Mouse (Mus musculus) T-helper 1 cell (primary cell): ENCODE data around the gene Notch4.

Experiments used
- in situ Hi-C: fragments of 300-600 bp; cut with MboI, MseI; formaldehyde crosslinking; loops from one replicate; pipeline ENCODE4 v1.15.1; 2025; ENCODE audit warnings: high pct_unique_total_duplicates

Notch4 gene

DNA sequence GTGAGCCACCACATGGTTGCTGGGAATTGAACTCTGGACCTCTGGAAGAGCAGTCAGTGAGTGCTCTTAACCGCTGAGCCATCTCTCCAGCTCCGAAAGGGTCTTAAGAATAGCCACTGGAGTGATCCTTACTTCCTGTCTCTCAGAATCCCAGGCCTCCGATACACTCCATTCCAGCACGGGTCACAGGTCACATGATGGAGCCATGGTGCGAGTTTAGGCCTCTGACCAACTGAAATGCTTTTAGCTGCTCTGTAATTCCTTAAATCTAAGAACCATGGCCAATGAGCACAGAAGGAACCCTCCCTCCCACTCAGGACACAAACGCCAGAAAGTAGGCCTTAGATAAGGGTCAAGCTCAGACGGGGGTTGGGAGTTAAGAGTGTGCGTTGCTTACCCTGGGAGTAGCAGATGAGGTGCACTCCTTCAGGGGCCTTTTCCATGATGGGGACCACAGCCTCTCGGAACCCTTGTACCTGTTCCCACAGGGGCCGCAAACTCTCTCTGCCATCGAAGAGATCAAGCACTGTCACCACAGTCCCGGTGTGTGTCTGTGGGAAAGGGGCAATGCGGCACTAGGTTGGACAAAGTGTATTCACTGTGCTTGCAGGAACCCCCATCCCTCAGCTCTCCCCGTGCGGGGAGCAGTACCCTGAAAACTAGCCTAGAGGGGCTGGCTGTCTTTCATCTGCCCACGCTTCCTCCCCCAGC, 62.1 kb downstream of the Notch4 start:
- in situ Hi-C loops, result loop anchor here (25.0 kb wide), 1 partner anchor 486 kb away; the partner anchor contains the start of genes Csnk2b, Gpank1, Ly6g5b and Ly6g5c

DNA sequence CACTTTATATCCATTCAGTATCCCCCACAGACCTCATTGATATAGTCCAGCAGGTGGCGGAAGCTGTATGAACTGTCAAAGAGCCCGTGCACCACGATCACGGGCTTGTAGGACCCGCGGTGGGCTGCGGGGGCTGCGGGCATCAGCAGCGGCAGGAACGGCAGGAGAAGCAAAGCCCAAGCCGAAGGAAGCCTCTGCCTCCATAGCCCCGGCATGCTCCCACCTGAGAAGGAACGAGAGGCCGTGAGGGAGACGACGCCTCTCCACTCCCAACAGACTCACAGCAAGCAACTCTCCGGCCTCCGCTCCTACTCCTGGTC, 62.7 kb downstream of the Notch4 start:
- in situ Hi-C loops, result loop anchor here (25.0 kb wide), 1 partner anchor 486 kb away; the partner anchor contains the start of genes Csnk2b, Gpank1, Ly6g5b and Ly6g5c

DNA sequence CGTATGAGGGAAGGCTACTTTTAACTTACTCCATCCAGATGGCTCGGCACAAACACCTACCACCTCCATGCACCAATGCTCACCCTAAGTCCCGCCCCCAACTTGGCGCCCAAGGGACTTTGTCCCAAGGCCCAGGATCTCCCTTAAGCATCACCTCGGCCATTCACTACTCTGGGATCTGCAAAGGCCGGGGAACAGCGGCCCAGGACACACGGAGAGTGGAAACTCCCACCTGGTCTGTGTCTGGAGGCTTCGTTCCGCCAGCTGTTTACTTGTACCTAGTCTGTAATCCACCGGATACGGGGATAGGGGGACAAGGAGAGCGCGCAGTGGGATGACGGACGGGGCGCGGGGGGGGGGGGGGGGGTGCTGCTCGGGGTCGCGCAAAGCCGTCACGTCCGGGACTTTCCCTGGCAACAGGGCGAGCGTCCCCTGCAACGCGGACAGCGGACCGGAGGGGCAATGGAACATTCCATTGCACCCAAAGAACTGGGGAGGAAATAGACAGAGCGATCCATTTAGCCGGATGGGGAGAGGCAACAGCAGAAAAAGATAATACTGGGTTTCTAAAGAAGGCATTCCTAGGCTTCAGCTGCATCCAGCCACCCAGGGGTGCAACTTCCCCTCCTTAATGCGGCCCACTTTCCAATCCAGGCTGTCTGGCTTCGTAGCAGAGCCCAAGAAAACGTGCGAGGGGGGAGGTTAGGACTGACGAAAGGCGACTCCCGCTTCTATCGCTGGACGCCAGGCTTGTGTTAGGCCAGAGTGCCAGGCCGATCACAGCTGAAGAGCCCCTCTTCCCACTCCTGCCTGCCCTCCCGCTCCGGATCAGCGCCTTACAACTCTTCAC, 63.2 kb downstream of the Notch4 start:
- in situ Hi-C loops, result loop anchor here (25.0 kb wide), 1 partner anchor 485 kb away; the partner anchor contains the start of genes Csnk2b, Gpank1, Ly6g5b and Ly6g5c

DNA sequence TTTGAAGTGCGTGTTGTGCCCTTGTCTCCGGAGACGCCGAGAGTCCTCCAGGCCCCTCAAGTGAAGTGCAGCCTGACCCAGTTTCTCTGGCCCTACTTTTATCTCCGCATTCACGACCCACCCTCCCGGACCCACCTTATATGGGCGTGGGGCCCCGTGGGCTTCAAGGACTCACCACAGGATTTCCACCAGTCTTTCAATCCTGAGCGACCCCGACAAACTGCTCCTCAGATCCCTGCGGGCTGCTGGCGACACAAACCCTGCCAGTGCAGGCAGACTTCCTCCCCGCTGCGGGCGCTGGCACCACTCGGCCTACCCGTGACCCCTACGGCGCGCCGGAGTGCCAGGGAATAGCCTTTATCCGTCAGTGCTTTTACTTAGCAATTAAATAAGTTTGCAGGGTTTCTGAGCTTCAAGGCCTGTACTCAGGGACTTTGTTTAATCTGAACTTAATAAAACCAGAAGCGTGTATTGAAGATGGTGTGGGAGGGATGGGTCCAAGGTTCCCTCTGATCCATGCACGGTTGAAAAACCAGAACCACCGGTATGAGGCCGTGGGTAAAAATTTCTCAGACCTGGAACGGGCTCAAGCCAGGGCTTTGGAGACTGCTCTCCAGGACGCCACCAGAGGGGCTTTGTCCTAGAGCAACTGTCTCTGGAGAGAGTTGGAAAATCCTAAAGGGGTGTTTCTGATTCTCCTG, 64.0 kb downstream of the Notch4 start, which contains the start of gene Ppt2:
Gene Ppt2, minus strand, starts transcription at position 568 of the 701 bp plus-strand sequence.
- in situ Hi-C loops, result loop anchor here (25.0 kb wide), 1 partner anchor 484 kb away; the partner anchor contains the start of genes Csnk2b, Gpank1, Ly6g5b and Ly6g5c

GRCm38 (mm10) chr17:34628644-34628967, 64.5 kb downstream of the Notch4 start:
- in situ Hi-C loops, result loop anchor here (25.0 kb wide), 1 partner anchor 484 kb away; the partner anchor contains the start of genes Csnk2b, Gpank1, Ly6g5b and Ly6g5c

- in situ Hi-C loops, result loop anchor here (25.0 kb wide), 1 partner anchor 483 kb away; the partner anchor contains the start of genes Csnk2b, Gpank1, Ly6g5b and Ly6g5c
Observed at GRCm38 (mm10) chr17:34629221-34629751, 65.2 kb downstream of the Notch4 start, which contains the start of gene Prrt1. TSS of gene Prrt1 (plus strand) at chr17:34629533.

GRCm38 (mm10) chr17:34629796-34630603, 65.9 kb downstream of the Notch4 start:
- in situ Hi-C loops, result loop anchor here (10.0 to 25.0 kb wide), 2 partner anchors 305 to 482 kb away; partner anchors contain the start of genes Csnk2b, Gpank1, Ly6g5b and Ly6g5c

DNA sequence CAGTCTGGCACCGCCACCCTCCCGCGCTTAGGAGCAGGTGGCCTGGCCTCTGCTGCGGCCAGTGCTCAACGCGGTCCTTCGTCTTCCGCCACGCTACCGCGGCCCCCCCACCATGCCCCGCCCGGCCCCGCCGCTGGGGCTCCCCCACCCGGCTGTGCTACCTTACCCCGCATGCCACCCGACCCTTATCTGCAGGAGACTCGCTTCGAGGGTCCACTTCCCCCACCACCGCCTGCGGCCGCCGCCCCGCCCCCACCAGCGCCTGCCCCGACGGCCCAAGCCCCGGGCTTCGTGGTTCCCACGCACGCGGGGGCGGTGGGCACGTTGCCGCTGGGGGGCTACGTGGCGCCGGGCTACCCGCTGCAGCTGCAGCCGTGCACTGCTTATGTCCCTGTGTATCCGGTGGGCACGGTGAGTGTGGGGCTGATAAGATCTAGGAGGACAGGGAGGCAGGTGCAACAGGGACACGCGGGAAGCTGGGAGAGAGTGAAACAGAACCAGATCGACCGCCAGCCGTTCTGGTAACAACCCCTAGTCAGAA, 66.8 kb downstream of the Notch4 start:
- in situ Hi-C loops, result loop anchor here (10.0 to 25.0 kb wide), 2 partner anchors 304 to 481 kb away; partner anchors contain the start of genes Csnk2b, Gpank1, Ly6g5b and Ly6g5c

DNA sequence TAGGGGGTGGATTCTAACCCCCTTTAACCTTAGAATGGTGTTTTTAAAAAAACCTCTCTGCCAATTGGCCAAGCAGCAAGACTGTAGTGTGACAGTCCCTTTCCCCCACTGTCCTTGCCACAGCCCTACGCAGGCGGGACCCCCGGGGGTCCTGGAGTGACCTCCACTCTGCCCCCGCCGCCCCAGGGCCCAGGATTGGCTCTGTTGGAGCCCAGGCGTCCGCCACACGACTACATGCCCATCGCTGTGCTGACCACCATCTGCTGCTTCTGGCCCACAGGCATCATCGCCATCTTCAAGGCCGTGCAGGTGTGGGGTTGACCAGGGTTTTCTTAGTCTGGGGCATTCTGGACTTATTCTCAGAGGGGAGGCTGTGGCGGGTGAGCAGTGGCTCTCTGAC, 67.6 kb downstream of the Notch4 start:
- in situ Hi-C loops, result loop anchor here (10.0 to 25.0 kb wide), 2 partner anchors 303 to 481 kb away; partner anchors contain the start of genes Csnk2b, Gpank1, Ly6g5b and Ly6g5c

DNA sequence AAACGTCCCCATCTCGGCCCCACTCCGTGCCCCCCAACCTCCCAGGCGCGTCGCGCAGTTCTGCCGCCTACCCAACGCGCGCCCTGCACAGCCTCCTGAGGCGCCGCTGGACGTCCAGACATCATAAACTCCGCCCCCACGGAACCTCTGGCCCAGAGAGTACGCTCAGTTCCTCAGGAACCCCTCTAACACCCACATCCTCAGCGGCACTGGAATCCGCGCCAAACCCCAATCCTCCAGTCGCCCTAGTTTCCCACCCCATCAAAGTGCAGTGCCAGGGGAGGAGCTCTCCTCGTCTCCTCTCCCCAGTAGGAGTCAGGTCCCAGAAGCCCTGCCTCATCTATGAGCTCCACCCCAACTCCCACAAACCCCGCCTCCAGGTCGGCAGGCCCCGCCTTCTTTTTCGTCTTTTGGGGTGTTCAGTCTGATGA, 68.2 kb downstream of the Notch4 start:
- in situ Hi-C loops, result loop anchor here (10.0 to 25.0 kb wide), 2 partner anchors 303 to 480 kb away; partner anchors contain the start of genes Csnk2b, Gpank1, Ly6g5b and Ly6g5c

DNA sequence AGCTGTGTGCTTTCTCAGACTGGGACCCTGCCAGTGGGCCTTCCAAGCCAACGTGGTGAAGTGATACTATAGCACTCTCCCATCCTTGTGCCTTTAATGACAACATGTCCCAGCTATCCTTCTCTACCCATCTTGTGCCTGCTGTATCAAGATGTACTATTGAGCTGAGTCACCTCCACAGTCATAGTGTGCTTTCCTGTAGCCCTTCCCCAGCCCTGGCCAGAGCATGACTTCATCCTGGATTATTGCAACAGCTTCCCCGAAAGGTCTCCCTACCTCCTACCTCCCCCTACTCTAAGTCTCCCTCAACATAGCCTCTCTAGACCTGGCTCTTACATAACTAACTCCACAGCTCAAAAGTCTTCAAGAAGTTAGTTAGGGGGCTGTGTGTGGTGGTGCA, 71.6 kb downstream of the Notch4 start:
- in situ Hi-C loops, result loop anchor here (10.0 to 25.0 kb wide), 2 partner anchors 299 to 477 kb away; partner anchors contain the start of genes Csnk2b, Gpank1, Ly6g5b and Ly6g5c

- in situ Hi-C loops, result loop anchor here (10.0 to 25.0 kb wide), 2 partner anchors 297 to 475 kb away; partner anchors contain the start of genes Csnk2b, Gpank1, Ly6g5b and Ly6g5c
Observed at GRCm38 (mm10) chr17:34637459-34637858, 73.4 kb downstream of the Notch4 start.
